Mouse (Mus musculus) C2C12 (cell line): ENCODE results near the gene Olfr237-ps1. TPM values are rescaled to one million over a fixed set of nuclear protein-coding genes. Genes with fewer than 3 reads are reported as not detected.

Source experiments
- H3K27me3 ChIP-seq: one replicate; pipeline ENCODE4 v1.6.1; 2011; ENCODE audit not compliant: control insufficient read depth, insufficient read depth, insufficient read length
- H3K36me3 ChIP-seq: one replicate; pipeline ENCODE4 v1.6.1; 2011; ENCODE audit not compliant: control insufficient read depth, insufficient read depth
- H3K4me3 ChIP-seq: one replicate; pipeline ENCODE4 v1.5.1; 2011; ENCODE audit warnings: mild to moderate bottlenecking, control low read depth; ENCODE audit not compliant: poor library complexity, insufficient read depth, severe bottlenecking
- H3K79me2 ChIP-seq: one replicate; pipeline ENCODE4 v1.6.1; 2011; ENCODE audit not compliant: control insufficient read depth, insufficient read depth
- H3K79me3 ChIP-seq: one replicate; pipeline ENCODE4 v1.6.1; 2011; ENCODE audit warnings: low read depth, control low read depth
- H3ac ChIP-seq: one replicate; pipeline ENCODE3; 2011; ENCODE audit warnings: low read depth; ENCODE audit not compliant: control insufficient read depth, insufficient read length
- CEBPB ChIP-seq: IDR thresholded peaks from one replicate; pipeline ENCODE4 v1.6.1; 2011; ENCODE audit warnings: low read depth, mild to moderate bottlenecking, control low read depth, moderate library complexity
- CTCF ChIP-seq: IDR thresholded peaks from one replicate; pipeline ENCODE4 v1.5.1; 2011; ENCODE audit not compliant: control insufficient read depth, insufficient read depth, insufficient read length
- FOSL1 ChIP-seq: IDR thresholded peaks from one replicate; pipeline ENCODE4 v1.8.0; 2011; ENCODE audit warnings: mild to moderate bottlenecking, low read length; ENCODE audit not compliant: poor library complexity, insufficient read depth, severe bottlenecking
- MAX ChIP-seq: IDR thresholded peaks from one replicate; pipeline ENCODE4 v1.6.1; 2011; ENCODE audit warnings: mild to moderate bottlenecking, control low read depth
- MYOD1 ChIP-seq: IDR thresholded peaks from one replicate; pipeline ENCODE4 v1.6.1; 2011; ENCODE audit warnings: low read depth; ENCODE audit not compliant: control insufficient read depth, insufficient read length
- MYOG ChIP-seq: IDR thresholded peaks from one replicate; pipeline ENCODE4 v1.6.1; 2011; ENCODE audit not compliant: control insufficient read depth, insufficient read length; ENCODE audit errors: extremely low read depth
- USF1 ChIP-seq: IDR thresholded peaks from one replicate; pipeline ENCODE4 v1.6.1; 2011; ENCODE audit warnings: low read depth, mild to moderate bottlenecking, control low read depth, moderate library complexity
- polyA plus RNA-seq: library from polyadenylated mRNA; unstranded; fragments of >200 nt; fragmentation: generic; extraction: Trizol; gene quantifications from one replicate; pipeline ENCODE4 v1.2.1, GENCODE M21; 2012; ENCODE audit warnings: missing spikeins

Olfr237-ps1 gene
- polyA plus RNA-seq, 1 experiment: not detected

- Histone ChIP-seq H3K79me3 (no peaks in the 10 kb centered on the region), H3K4me3 (no peak overlapping the region), H3K27me3 (no peaks in the 10 kb centered on the region), H3K36me3 (no peaks in the 10 kb centered on the region), H3K79me2 (no peaks in the 10 kb centered on the region), H3ac (no peak overlapping the region)
- no peak for TF ChIP-seq MYOD1
- no peak for TF ChIP-seq CTCF
- no peak for TF ChIP-seq USF1
- no peak for TF ChIP-seq MAX
- TF ChIP-seq FOSL1: no peak
- no peak for TF ChIP-seq MYOG
- no peak for TF ChIP-seq CEBPB
These were observed 59.0 kb downstream of the Olfr237-ps1 start for GRCm38 (mm10) chr6:43205355-43205754.

Other genes with a start within 250 kb of the Olfr237-ps1 start
- gene Olfr447, start 237.7 kb upstream of the Olfr237-ps1 start, polyA plus RNA-seq: not detected
- gene Olfr446, start 225.2 kb upstream of the Olfr237-ps1 start, polyA plus RNA-seq: not detected
- gene Olfr444, start 197.5 kb upstream of the Olfr237-ps1 start, polyA plus RNA-seq: not detected
- gene Olfr441, start 40.2 kb upstream of the Olfr237-ps1 start, polyA plus RNA-seq: not detected
- not detected for gene Olfr437, start 16.7 kb downstream of the Olfr237-ps1 start, polyA plus RNA-seq
- not detected for gene Olfr13, start 25.6 kb downstream of the Olfr237-ps1 start, polyA plus RNA-seq
- not detected for gene Olfr435, start 50.6 kb downstream of the Olfr237-ps1 start, polyA plus RNA-seq
- gene Olfr434, start 66.5 kb downstream of the Olfr237-ps1 start, polyA plus RNA-seq: not detected
- gene Olfr47, start 85.0 kb downstream of the Olfr237-ps1 start, polyA plus RNA-seq: not detected
- 9.3 TPM for gene Arhgef5, start 119.0 kb downstream of the Olfr237-ps1 start, polyA plus RNA-seq
- gene Nobox, start 163.0 kb downstream of the Olfr237-ps1 start, polyA plus RNA-seq: not detected